Mouse (Mus musculus) thymus, adult 2 months (tissue): ENCODE data around the gene Ccl28.

Experiments used
- CTCF ChIP-seq: fragments of 200-500 bp; IDR thresholded peaks from 2 replicates; pipeline ENCODE4 v1.5.1; 2012; ENCODE audit warnings: mild to moderate bottlenecking, control low read depth, low read length, moderate library complexity, borderline replicate concordance; ENCODE audit not compliant: control insufficient read depth, poor library complexity, insufficient read depth; ENCODE audit errors: extremely low read depth
- POLR2A ChIP-seq: fragments of 200-500 bp; IDR thresholded peaks from 2 replicates; pipeline ENCODE4 v1.6.1; 2012; ENCODE audit warnings: mild to moderate bottlenecking, low read length, control low read depth, moderate library complexity; ENCODE audit not compliant: control insufficient read depth, poor library complexity, insufficient read depth; ENCODE audit errors: extremely low read depth

GRCm38 (mm10) chr13:119623634-119624033 is at the start of gene Ccl28:
- TF ChIP-seq CTCF (no peak), POLR2A (no peak)
